Mouse (Mus musculus): ENCODE results near the gene Inka1.

GRCm38 (mm10) chr9:107961881-107962280 lies 23.8 kb downstream of the Inka1 start:
- TF ChIP-seq CTCF (IDR thresholded peaks at IDR 0.05; ENCODE audit: low read depth) (peak; percentile 50), EP300 (IDR thresholded peaks at IDR 0.05; ENCODE audit: low read depth) (no peak)

Data from liver, postnatal 0 days (tissue).